Mouse (Mus musculus): Measurements from ENCODE around the gene L3hypdh. TPM values are rescaled to one million over a fixed set of nuclear protein-coding genes. Genes with fewer than 3 reads are reported as not detected.

L3hypdh gene
- polyA plus RNA-seq, 1 experiment from 2014 or later: 9.2 TPM

- Histone ChIP-seq H3K9me3 (no peaks in the 10 kb centered on the region), H3K4me3 (peak overlapping the region; percentile 73), H3K27ac (peak overlapping the region; percentile 97), H3K36me3 (no peaks in the 10 kb centered on the region), H3K4me1 (replicated peaks) (peaks cover 37% of the 10 kb centered on the region), H3K27me3 (ENCODE audit: insufficient read depth, poor library complexity, severe bottlenecking) (no peaks in the 10 kb centered on the region)
- no peak for DNase-seq (ENCODE audit: low spot score)
- 3% methylated on average over 46 of the region's 46 CpGs for WGBS
Observed at GRCm38 (mm10) chr12:72084261-72085023, 797 bp downstream of the L3hypdh start.

DNA sequence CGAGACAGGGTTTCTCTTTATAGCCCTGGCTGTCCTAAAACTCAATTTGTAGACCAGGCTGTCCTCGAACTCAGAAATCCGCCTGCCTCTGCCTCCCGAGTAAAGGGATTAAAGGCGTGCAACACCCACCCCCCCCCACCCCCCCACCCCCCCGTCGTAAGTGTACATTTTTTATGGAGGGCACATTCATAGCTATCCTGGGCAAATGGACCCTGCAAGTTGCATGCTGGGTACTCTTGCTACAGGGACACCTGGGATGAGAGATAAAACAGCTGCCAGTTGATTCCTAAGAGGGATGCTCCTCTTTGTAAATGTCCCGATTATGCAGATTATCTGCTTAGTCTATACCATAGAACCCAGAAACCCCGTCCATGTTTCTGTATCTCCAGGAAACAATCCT is 2.0 kb downstream of the L3hypdh start:
- H3K36me3 ChIP-seq: no peaks in the 10 kb centered on the region
- peaks cover 37% of the 10 kb centered on the region for H3K4me1 ChIP-seq (replicated peaks)
- no peaks in the 10 kb centered on the region for H3K9me3 ChIP-seq
- no peak overlapping the region for H3K4me3 ChIP-seq
- H3K27me3 ChIP-seq (ENCODE audit: insufficient read depth, poor library complexity, severe bottlenecking): no peaks in the 10 kb centered on the region
- no peak for DNase-seq (ENCODE audit: low spot score)
- 85% methylated on average over 9 of the region's 9 CpGs for WGBS
- no peak overlapping the region for H3K27ac ChIP-seq

DNA sequence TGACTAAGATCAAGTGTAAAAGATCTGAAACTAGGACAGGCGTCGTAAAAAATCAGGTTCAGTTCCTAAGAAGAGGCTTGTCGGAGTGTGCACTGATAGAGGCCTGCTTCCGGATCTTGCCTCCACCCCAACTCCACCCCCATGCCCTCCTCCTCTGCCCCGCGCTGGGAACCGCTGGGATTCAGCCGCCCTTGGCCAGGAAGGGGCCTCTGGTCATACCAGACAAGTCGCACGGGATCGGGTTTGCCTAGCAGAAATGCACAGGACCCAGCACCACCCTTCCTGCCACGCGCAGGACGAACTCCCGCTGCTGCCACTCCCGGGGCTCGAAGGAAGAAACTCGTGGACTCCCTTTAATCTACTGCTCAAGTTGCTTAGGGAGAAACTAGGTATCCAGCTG is 2.9 kb downstream of the L3hypdh start:
- DNase-seq (ENCODE audit: low spot score): no peak

GRCm38 (mm10) chr12:72081961-72082360 is 3.3 kb downstream of the L3hypdh start:
- Histone ChIP-seq H3K27ac (no peak overlapping the region), H3K36me3 (peaks cover 2% of the 10 kb centered on the region; the same call in 1 of the 2 replicates), H3K9me3 (no peaks in the 10 kb centered on the region), H3K4me1 (replicated peaks) (peaks cover 24% of the 10 kb centered on the region), H3K27me3 (ENCODE audit: insufficient read depth, poor library complexity, severe bottlenecking) (no peaks in the 10 kb centered on the region), H3K4me3 (peak overlapping the region; percentile 36; the same call in 1 of the 2 replicates)
- DNase-seq (ENCODE audit: low spot score): no peak
- 78% methylated on average over 3 of the region's 3 CpGs for WGBS

More for the DNA sequence above, 2.9 kb downstream of the L3hypdh start:
- H3K27me3 ChIP-seq (ENCODE audit: insufficient read depth, poor library complexity, severe bottlenecking): no peaks in the 10 kb centered on the region
- peaks cover 28% of the 10 kb centered on the region for H3K4me1 ChIP-seq (replicated peaks)
- peak overlapping the region; percentile 36 for H3K4me3 ChIP-seq
- H3K27ac ChIP-seq: 0 out of 2 replicates have a peak overlapping the region, but pooled peaks have one; percentile 40
- WGBS: 33% methylated on average over 18 of the region's 18 CpGs
- H3K36me3 ChIP-seq: no peaks in the 10 kb centered on the region
- H3K9me3 ChIP-seq: no peaks in the 10 kb centered on the region

- no peak for DNase-seq (ENCODE audit: low spot score)
- WGBS: 91% methylated on average over 3 of the region's 3 CpGs
- H3K27ac ChIP-seq: no peak overlapping the region
- peaks cover 8% of the 10 kb centered on the region for H3K4me1 ChIP-seq (replicated peaks)
- H3K9me3 ChIP-seq: 0 out of 2 replicates have a peak, but pooled peaks cover 4% of the 10 kb centered on the region
- no peaks in the 10 kb centered on the region for H3K27me3 ChIP-seq (ENCODE audit: insufficient read depth, poor library complexity, severe bottlenecking)
- H3K4me3 ChIP-seq: no peak overlapping the region
- H3K36me3 ChIP-seq: peaks cover 22% of the 10 kb centered on the region
Observed at GRCm38 (mm10) chr12:72078248-72078647, 7.0 kb downstream of the L3hypdh start.

DNA sequence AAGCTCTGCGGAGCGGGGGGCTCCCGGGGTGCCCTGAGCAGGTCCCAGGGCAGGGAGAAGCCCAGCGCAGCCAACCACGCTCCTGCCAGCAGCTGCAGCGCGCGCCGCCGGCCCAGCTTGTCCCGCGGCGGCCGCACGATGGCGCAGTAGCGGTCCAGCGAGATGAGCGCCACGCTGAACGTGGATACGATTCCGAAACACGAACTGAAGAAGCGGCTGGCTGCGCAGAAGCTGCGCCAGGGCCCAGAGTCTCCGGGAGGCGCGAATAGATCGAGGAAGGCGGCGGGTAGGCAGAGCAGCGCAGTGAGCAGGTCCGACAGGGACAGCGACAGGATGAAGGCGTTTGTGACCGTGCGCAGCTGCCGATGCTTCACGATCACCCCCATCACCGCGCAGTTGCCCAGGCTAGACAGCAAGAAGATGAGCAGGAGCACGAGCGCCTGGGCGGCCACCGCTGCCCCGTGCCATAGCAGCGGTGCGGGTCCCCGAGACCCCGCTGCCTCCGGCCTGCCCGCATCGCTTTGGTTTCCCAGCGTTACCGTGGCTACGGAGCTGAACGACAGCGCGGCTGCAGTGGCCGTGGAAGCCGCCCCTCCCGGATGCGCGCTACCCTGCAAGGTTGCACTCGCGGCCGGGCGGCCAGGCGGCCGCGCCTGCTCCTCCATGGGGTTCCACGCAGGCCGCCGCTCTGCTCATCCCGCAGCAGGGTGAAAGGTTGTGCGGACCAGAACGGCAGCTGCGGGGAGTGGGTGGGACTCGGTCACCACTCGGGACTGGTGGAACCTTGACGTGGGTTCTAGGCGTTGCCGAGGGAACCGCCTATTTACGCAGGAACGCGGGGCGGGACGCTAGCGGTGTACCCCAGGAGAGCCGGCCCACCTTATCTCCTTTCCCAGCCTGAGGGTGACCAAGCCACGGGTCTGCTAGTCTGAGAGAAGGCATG is 14.6 kb downstream of the L3hypdh start, which contains the start of gene Gpr135:
Gene Gpr135, minus strand, starts transcription at position 799 of the 943 bp plus-strand sequence.
- WGBS: under 1% methylated on average over 94 of the region's 94 CpGs
- Histone ChIP-seq H3K27me3 (ENCODE audit: insufficient read depth, poor library complexity, severe bottlenecking) (peaks cover 48% of the 10 kb centered on the region), H3K9me3 (0 out of 2 replicates have a peak, but pooled peaks cover 4% of the 10 kb centered on the region), H3K4me1 (replicated peaks) (peaks cover 19% of the 10 kb centered on the region), H3K27ac (peak within 1 kb of the TSS; percentile 85), H3K36me3 (peaks cover 16% of the 10 kb centered on the region), H3K4me3 (peak within 1 kb of the TSS; percentile 71)
- peak; percentile 91 for DNase-seq (ENCODE audit: low spot score)

DNA sequence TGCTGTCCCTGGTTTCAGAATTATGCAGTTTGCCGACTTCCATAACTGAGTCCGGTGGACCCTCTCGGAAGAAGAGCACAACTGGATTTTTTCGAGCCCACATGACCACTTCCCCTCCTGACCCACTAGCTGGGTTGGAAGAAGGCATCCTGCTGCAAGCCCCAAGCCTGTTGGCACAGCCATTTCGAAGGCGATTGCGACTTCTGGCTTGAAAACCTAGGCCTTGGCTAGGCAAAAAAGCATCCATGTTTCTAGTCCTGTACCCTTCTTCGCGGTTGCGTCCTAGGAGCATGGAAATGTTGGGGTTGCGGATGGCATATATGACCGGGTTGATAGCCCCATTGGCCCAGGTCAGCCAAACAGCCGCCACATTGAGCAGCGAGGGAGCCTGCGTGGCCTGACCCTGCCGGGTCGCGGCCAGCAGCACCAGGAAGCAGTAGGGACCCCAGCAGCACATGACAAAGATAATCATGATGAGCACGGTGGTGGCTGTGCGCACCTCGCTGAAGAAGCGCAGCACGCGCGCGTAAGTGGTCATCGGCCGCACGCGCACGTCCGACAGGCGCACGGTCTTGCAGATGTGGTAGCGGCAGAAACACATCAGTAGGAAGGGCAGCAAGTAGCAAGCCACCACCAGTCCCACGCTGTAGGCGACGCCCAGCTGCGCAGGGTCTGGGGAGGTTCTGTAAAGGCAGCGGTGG is 15.5 kb downstream of the L3hypdh start:
- H3K4me1 ChIP-seq (replicated peaks): peaks cover 19% of the 10 kb centered on the region
- peaks cover 48% of the 10 kb centered on the region for H3K27me3 ChIP-seq (ENCODE audit: insufficient read depth, poor library complexity, severe bottlenecking)
- 0 out of 2 replicates have a peak, but pooled peaks cover 4% of the 10 kb centered on the region for H3K9me3 ChIP-seq
- H3K36me3 ChIP-seq: peaks cover 10% of the 10 kb centered on the region
- H3K4me3 ChIP-seq: peak overlapping the region; percentile 71
- H3K27ac ChIP-seq: peak overlapping the region; percentile 85
- no peak for DNase-seq (ENCODE audit: low spot score)
- 4% methylated on average over 40 of the region's 40 CpGs for WGBS

GRCm38 (mm10) chr12:72057780-72058179 is 27.5 kb downstream of the L3hypdh start:
- Histone ChIP-seq H3K4me1 (replicated peaks) (no peaks in the 10 kb centered on the region), H3K4me3 (no peak overlapping the region), H3K36me3 (no peaks in the 10 kb centered on the region), H3K27ac (no peak overlapping the region), H3K27me3 (ENCODE audit: insufficient read depth, poor library complexity, severe bottlenecking) (no peaks in the 10 kb centered on the region), H3K9me3 (no peaks in the 10 kb centered on the region)
- WGBS: 83% methylated on average over 1 of the region's 1 CpGs
- no peak for DNase-seq (ENCODE audit: low spot score)

GRCm38 (mm10) chr12:72053851-72054250 is 31.4 kb downstream of the L3hypdh start:
- no peak overlapping the region for H3K4me3 ChIP-seq
- no peak overlapping the region for H3K27ac ChIP-seq
- DNase-seq (ENCODE audit: low spot score): no peak
- 0 out of 2 replicates have a peak, but pooled peaks cover 11% of the 10 kb centered on the region for H3K9me3 ChIP-seq
- H3K27me3 ChIP-seq (ENCODE audit: insufficient read depth, poor library complexity, severe bottlenecking): no peaks in the 10 kb centered on the region
- 39% methylated on average over 6 of the region's 6 CpGs for WGBS
- H3K4me1 ChIP-seq (replicated peaks): no peaks in the 10 kb centered on the region
- no peaks in the 10 kb centered on the region for H3K36me3 ChIP-seq

DNA sequence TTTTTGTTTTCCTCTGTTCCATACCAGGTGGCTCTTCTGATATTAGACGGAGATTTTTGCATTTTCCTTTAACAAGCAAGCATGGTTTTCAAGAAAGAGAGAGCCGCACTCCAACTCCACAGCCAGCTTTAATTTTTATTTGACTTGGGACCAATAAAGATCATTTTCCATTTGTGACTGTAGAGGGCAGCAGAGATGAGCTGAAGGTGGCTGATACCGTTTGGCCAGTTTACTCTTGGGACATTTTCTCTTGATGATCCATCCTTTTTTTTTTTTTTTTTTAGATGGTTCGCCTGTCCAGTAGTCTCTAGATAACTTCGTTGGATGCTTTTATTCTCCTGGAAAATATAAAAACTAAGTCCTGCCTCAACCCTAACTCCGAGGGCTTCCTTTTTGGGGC is 31.9 kb downstream of the L3hypdh start:
- no peaks in the 10 kb centered on the region for H3K36me3 ChIP-seq
- 48% methylated on average over 6 of the region's 6 CpGs for WGBS
- DNase-seq (ENCODE audit: low spot score): no peak
- no peak overlapping the region for H3K4me3 ChIP-seq
- no peaks in the 10 kb centered on the region for H3K4me1 ChIP-seq (replicated peaks)
- no peaks in the 10 kb centered on the region for H3K27me3 ChIP-seq (ENCODE audit: insufficient read depth, poor library complexity, severe bottlenecking)
- no peak overlapping the region for H3K27ac ChIP-seq
- 0 out of 2 replicates have a peak, but pooled peaks cover 11% of the 10 kb centered on the region for H3K9me3 ChIP-seq

DNA sequence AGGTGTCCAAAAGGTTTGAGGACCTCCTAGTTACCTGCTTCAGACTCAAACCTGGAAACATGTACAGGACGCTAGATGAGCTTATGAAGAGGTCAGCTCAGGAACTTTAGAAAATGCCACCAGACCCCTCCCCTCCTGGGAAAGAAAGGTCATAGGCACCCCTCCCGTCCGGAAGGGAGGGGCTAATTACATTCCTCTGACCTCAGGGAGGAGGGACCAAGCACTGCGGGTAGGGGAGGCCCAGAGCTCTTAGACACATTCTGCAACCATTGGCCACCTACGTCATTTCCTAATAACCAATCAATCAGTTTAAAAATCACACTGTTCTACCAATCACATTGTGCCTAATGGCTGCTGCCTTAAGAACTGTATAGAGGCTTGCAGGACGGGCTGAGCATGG is 32.7 kb downstream of the L3hypdh start:
- H3K4me3 ChIP-seq: no peak overlapping the region
- 0 out of 2 replicates have a peak, but pooled peaks cover 11% of the 10 kb centered on the region for H3K9me3 ChIP-seq
- no peaks in the 10 kb centered on the region for H3K36me3 ChIP-seq
- H3K27ac ChIP-seq: no peak overlapping the region
- H3K4me1 ChIP-seq (replicated peaks): no peaks in the 10 kb centered on the region
- no peak for DNase-seq (ENCODE audit: low spot score)
- H3K27me3 ChIP-seq (ENCODE audit: insufficient read depth, poor library complexity, severe bottlenecking): no peaks in the 10 kb centered on the region
- WGBS: 81% methylated on average over 6 of the region's 6 CpGs

DNA sequence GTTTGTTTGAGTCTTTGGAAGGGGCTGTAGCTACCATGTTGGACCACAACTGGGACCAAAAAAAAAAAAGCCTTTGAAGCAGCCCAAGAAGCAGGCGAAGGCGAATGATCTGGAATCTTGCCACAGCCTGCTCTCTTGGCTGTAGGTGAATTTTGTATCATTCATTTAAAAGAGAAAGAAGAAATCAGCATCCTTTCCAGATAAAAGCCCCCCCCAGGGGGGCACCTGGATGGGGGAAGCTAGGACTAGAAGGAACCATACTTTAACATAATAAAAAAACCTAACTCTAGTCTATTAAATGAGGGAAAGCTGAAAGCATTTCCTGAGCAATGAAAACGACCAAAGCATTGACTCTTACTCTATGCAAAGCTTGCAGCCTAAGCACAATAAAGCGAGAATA is 34.4 kb downstream of the L3hypdh start:
- WGBS: 82% methylated on average over 4 of the region's 4 CpGs
- H3K27ac ChIP-seq: no peak overlapping the region
- H3K9me3 ChIP-seq: 0 out of 2 replicates have a peak, but pooled peaks cover 11% of the 10 kb centered on the region
- no peaks in the 10 kb centered on the region for H3K27me3 ChIP-seq (ENCODE audit: insufficient read depth, poor library complexity, severe bottlenecking)
- H3K4me3 ChIP-seq: no peak overlapping the region
- H3K4me1 ChIP-seq (replicated peaks): 0 out of 2 replicates have a peak, but pooled peaks cover 2% of the 10 kb centered on the region
- no peak for DNase-seq (ENCODE audit: low spot score)
- H3K36me3 ChIP-seq: no peaks in the 10 kb centered on the region

All from hindbrain, embryonic 10.5 days (tissue).